Mouse (Mus musculus): Measurements from ENCODE around the gene Amh.

Amh gene

DNA sequence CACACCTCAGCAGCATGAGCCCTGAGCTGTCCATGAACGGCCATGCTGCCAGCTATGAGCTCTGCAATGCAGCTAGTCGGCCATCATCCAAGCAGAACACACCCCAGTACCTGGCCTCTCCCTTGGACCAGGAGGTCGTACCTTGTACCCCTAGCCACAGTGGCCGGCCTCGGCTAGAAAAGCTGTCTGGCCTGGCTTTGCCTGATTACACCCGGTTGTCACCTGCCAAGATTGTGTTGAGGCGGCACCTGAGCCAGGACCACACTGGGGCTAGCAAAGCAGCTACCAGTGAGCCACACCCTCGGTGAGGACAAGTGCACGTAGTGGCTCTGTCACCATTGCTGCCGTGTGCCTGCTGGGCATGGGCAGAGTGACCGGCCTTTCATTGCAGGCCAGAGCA lies 19.1 kb upstream of the Amh start:
- DNase-seq (ENCODE audit: low spot score in 2 of 2) = no peak

DNA sequence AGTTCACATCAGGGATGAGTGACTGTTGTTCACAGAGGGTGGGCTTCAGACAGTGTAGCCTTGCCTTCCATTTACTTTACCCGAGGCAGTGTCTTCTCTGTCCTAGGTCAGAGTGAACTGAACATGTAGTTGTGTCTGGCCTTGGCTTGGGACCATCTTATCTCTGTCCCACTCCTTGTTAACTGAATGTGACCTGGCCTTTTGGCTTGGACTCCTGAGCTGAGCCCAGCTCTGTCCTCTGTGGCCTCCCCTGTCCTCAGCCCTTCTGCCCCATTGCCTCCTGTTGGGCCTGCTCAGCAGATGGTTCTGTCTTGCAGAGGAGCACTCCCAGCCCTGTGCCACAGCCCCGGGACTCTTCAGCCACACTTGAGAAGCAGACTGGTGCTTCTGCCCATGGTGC lies 17.5 kb upstream of the Amh start:
- no peak for DNase-seq (ENCODE audit: low spot score in 2 of 2)

DNA sequence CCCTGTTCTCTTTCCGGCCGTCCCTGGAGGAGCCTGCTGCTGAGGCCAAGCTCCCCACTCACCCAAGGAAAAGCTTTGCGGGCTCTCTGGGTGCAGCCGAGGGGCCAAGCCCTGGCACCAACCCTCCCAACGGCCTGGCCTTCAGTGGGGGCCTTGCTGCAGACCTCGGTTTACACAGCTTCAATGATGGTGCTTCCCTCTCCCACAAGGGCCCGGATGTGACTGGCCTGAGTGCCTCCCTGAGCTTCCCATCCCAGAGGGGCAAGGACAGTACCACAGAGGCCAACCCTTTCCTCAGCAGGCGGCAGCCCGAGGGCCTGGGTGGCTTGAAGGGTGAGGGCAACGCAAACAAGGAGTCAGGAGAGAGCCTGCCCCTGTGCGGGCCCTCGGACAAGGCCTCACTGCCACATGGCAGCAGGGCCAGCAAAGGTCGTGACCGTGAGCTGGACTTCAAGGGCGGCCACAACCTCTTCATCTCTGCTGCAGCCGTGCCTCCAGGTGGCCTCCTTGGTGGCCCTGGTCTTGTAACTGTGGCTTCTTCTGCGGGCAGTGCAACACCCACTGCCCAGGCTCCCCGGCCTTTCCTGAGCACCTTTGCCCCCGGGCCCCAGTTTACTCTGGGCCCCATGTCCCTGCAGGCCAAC lies 14.2 kb upstream of the Amh start:
- no peak for DNase-seq (ENCODE audit: low spot score in 2 of 2)

- no peak for DNase-seq (ENCODE audit: low spot score in 2 of 2)
Measured at GRCm38 (mm10) chr10:80791476-80792174, 13.4 kb upstream of the Amh start.

DNA sequence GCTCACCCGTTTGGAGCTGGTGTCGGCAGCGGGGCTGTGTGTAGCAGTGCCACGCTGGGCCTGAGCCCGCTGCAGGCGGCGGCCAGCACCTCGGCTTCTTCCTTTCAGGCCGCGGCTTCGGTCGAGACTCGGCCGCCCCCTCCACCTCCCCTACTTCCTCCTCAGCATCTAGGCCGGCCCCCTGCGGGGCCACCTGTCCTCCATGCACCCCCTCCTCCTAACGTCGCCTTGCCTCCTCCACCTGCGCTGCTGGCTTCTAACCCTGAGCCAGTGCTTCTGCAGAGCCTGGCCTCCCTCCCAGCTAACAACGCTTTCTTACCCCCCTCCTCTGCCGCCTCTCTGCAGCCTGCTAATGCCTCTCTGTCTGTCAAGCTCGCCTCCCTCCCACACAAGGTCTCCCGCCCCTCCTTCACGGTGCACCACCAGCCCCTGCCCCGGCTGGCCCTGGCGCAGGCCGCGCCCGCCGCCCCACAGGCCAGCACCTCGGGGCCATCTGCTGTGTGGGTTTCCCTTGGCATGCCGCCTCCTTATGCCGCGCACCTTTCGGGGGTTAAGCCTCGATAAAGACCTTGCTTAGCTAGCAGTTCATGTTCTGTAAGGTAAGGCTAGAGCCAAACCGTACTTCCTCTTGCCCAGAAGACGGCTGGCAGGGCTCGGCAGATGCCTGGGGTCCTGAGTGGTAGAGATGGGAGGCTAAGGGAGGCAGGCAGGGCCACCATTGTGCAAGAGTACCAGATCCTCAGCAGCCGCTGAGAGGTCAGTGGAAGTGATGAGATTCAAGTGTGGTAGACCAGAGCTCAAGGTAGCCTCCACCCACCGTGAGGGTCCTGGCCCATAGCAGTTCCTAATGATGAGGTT lies 12.6 kb upstream of the Amh start:
- DNase-seq (ENCODE audit: low spot score in 2 of 2) = no peak

DNA sequence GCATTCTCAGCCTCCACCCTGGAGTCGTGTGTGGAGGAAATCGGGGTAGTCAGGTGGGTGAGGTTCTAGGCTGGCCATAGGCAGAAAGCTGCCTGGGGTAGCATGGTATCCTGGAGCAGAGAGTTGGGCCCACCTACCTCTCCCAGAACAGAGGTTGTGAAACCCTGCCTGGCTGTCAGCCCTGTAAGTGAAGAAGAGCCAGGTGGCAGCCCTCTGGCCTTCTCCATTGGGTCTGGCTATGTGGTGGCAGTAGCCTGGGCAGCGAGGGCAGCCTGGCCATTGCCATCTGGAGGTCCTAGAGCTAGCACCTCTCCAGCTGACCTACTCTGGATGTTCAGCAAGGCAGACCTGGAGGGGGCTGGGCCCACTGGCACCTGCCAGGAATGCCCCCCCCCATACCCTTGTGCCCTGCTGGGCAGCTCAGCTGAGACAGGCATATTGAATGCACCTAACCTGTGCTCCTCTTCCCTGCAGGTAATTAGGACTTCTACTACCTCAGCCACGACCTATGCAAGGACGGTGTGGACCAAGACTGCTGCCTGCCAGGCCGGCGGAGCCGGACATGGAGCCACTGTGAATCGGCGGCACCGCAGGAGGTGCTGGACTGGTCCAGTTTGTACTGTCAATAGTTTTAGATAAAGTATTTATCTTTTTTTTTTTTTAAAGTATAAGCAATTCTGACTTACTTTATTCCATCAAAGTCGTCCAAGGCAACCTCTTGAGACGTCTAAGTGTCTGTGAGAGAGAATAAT lies 11.8 kb upstream of the Amh start:
- DNase-seq (ENCODE audit: low spot score in 2 of 2) = no peak

DNA sequence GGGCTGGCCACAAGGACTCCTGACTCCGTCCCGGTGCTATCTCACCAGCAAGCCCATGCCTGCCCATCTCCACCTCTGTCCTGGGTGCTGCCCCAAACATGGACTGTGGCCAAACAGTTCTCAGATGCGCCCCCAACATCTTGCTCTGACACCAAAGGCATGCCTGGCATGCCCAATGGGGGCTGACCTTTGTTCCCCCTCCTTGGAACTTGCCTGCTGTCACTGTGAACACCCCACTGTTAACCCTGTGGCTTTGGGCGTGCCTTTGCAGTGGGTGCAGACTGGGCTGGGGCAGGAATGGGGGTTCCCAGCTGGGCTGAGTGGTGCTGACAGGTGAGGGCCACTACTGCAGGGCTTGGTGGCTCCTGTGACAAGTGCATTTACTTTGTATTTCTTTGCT lies 11.2 kb upstream of the Amh start:
- no peak for DNase-seq (ENCODE audit: low spot score in 2 of 2)

DNA sequence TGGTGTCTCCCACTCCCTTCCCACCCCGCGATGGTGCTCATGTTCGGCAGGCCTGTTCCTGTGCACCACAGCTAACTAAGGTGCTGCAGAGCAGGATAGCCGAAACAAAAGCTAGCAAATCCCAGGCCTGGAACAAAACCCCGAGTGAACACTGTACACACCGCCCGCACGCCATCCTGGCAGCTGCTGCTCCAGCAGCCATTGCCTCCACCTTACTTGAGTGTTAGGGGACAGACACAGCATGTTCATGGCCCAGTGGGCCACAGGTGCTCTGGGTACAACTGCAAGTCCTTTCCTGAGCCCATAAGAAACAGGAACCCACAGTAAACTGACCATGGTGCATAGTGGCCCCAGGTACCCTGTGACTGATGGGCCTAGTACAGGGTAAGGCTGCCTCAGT lies 10.3 kb upstream of the Amh start:
- no peak for DNase-seq (ENCODE audit: low spot score in 2 of 2)

GRCm38 (mm10) chr10:80796307-80796848 lies 8.7 kb upstream of the Amh start:
- no peak for DNase-seq (ENCODE audit: low spot score in 2 of 2)

- DNase-seq (ENCODE audit: low spot score in 2 of 2) = no peak
Measured at GRCm38 (mm10) chr10:80797186-80798149, 7.6 kb upstream of the Amh start.

- DNase-seq (ENCODE audit: low spot score in 2 of 2) = peak; percentile 95 to 96
Measured at GRCm38 (mm10) chr10:80798150-80799006, 6.7 kb upstream of the Amh start, which contains the start of the genes Sf3a2 and Plekhj1. Gene Sf3a2 (plus strand): TSS chr10:80798198. Gene Plekhj1 (minus strand): TSS chr10:80798626.

GRCm38 (mm10) chr10:80799070-80799566 lies 5.9 kb upstream of the Amh start:
- DNase-seq (ENCODE audit: low spot score in 2 of 2) = no peak

- no peak for DNase-seq (ENCODE audit: low spot score in 2 of 2)
Measured at GRCm38 (mm10) chr10:80802204-80802912, 2.7 kb upstream of the Amh start.

- DNase-seq (ENCODE audit: low spot score in 2 of 2) = no peak
Measured at GRCm38 (mm10) chr10:80802996-80803395, 2.0 kb upstream of the Amh start.

DNA sequence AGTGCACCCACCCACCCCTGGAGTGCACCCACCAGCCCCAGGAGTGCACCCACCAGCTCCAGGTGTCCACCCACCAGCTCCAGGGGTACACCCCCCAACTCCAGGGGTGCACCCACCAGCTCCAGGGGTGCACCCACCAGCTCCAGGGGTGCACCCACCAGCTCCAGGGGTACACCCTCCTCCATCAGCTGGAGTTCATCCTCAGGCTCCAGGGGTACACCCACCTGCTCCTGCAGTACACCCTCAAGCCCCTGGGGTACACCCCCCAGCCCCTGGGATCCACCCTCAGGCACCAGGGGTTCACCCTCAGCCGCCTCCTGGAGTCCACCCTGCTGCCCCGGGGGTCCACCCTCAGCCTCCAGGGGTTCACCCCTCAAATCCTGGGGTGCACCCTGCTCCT lies 703 bp upstream of the Amh start:
- DNase-seq (ENCODE audit: low spot score in 2 of 2) = no peak

- no peak for DNase-seq (ENCODE audit: low spot score in 2 of 2)
Measured at GRCm38 (mm10) chr10:80805322-80805721, 279 bp downstream of the Amh start.

GRCm38 (mm10) chr10:80805925-80806324 lies 882 bp downstream of the Amh start:
- DNase-seq (ENCODE audit: low spot score in 2 of 2) = peak; percentile 53 to 59

DNA sequence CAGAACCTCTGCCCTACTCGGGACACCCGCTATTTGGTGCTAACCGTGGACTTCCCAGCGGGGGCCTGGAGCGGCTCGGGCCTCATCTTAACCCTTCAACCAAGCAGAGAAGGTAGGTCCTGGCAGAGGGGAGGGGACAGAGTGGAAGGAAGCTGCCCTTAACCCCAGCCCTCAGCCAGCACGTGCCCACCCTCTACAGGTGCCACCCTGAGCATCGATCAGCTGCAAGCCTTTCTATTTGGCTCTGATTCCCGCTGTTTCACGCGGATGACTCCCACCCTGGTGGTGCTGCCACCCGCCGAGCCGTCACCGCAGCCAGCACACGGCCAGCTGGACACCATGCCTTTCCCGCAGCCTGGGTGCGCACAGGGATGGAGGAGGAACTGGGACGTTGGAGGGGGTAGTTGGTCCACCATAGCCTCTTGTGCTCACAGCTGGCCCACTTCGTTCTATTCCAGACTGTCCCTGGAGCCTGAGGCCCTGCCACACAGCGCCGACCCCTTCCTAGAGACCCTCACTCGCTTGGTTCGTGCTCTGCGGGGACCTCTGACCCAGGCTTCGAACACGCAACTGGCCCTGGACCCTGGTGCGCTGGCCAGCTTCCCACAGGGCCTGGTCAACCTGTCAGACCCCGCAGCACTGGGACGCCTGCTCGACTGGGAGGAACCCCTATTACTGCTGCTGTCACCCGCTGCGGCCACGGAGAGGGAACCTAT lies 1.5 kb downstream of the Amh start:
- no peak for DNase-seq (ENCODE audit: low spot score in 2 of 2)
